Mouse (Mus musculus): ENCODE results near the gene Sgms1. TPM values are rescaled to one million over a fixed set of nuclear protein-coding genes. Genes with fewer than 3 reads are reported as not detected.

The Sgms1 gene
- polyA plus RNA-seq, 1 experiment = 243 TPM

DNA sequence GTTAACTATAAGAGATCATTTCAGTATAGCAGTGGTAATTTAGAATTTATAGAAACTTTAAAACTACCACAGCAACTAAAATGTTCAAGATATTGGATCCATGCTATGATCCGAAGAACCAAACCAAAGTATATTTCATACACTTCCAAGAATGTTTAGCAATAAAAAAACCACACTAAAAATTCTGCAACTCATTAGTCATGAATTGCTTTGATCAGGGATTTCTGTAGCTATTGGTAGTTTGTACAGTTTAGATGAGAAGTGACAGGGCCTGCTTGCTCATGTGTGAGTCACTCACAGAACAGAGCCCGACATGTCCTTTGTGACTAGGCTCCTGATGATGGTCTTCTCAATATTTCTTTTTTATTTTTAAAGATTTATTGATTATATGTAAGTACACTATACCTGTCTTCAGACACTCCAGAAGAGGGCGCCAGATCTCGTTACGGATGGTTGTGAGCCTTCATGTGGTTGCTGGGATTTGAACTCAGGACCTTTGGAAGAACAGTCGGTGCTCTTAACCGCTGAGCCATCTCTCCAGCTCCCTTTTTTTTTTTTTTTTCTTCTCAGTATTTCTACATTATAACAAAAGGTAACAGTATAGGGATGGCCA lies 190.9 kb downstream of the Sgms1 start:
- Histone ChIP-seq H3K27ac (ENCODE audit: control insufficient read depth, insufficient read depth, low read depth, low read length) (no peak overlapping the region), H3K4me1 (ENCODE audit: control insufficient read depth, insufficient read depth, low read length) (no peaks in the 10 kb centered on the region; the same call in 1 of the 2 replicates), H3K4me3 (ENCODE audit: control insufficient read depth, low read depth, low read length) (no peak overlapping the region), H3K27me3 (ENCODE audit: control insufficient read depth, insufficient read depth, low read length) (no peaks in the 10 kb centered on the region), H3K36me3 (ENCODE audit: control insufficient read depth, insufficient read depth, low read length) (no peaks in the 10 kb centered on the region)
- TF ChIP-seq CTCF (IDR thresholded peaks at IDR 0.05; ENCODE audit: control insufficient read depth, insufficient read depth, insufficient replicate concordance, low read depth, low read length) = no peak
- TF ChIP-seq POLR2A (IDR thresholded peaks at IDR 0.05; ENCODE audit: control insufficient read depth, low read depth, low read length) = no peak

DNA sequence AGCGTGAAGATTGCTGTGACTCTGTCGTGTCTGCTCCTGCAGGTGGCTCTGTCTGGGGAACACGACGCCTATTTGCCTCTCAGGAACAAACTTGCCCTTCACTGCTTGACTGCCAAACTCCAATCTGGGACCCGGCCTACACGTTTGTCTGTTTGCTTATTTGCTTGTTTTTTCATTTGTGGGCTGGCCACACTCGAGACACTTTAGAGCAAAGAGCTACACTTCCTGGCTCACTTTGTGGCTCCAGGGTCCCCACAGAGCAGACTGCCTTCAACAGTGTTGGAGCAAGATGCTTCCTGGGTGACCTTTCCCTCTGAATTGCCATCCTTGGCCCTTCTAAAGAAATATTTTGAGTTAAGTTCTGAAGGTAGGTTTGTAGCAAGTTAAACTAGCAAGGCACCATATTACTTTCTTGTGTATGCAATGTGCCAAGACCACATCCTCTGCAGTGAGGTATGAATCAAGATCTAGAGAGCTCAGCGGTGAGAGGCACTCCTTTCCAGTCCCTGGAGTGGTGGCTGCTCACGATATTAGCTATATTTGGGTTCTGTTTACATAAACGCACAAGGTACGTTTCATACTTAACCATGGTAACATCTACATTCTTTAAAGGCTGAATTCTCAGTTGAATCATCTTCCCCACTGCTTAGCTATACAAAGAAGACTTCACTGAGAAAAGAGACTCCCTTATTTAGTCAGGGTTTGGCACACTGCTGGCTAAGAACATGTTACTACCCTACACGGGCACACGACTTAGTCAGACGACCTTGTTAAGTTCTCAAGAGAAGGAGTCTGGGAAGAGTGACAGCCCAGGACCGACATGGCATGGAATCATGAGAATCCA lies 192.3 kb downstream of the Sgms1 start:
- H3K4me3 ChIP-seq (ENCODE audit: control insufficient read depth, low read depth, low read length) = no peak overlapping the region
- H3K27me3 ChIP-seq (ENCODE audit: control insufficient read depth, insufficient read depth, low read length) = no peaks in the 10 kb centered on the region
- H3K27ac ChIP-seq (ENCODE audit: control insufficient read depth, insufficient read depth, low read depth, low read length) = peak overlapping the region; percentile 27; the same call in 1 of the 2 replicates
- TF ChIP-seq CTCF (IDR thresholded peaks at IDR 0.05; ENCODE audit: control insufficient read depth, insufficient read depth, insufficient replicate concordance, low read depth, low read length) (no peak), POLR2A (IDR thresholded peaks at IDR 0.05; ENCODE audit: control insufficient read depth, low read depth, low read length) (no peak)
- H3K4me1 ChIP-seq (ENCODE audit: control insufficient read depth, insufficient read depth, low read length) = no peaks in the 10 kb centered on the region; the same call in 1 of the 2 replicates
- H3K36me3 ChIP-seq (ENCODE audit: control insufficient read depth, insufficient read depth, low read length) = no peaks in the 10 kb centered on the region

DNA sequence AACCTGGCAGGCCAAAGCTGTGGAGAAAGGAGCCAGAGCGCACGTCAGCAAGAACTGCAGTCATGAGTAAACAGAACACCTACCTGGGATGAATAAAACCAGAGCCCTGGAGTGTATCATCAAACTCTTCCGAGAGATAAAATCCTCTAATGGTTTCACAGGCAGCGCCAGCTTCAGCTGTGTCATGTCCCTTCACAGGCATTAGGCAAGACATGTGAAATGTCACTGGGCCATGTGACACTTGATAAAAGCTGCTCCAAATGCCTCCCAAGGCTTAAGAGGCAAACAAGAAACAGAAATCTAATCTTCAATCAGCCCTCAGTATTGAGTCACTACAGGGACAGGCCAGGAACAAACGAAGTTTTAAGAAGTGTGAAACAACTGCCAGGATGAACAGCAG lies 193.3 kb downstream of the Sgms1 start:
- Histone ChIP-seq H3K4me3 (ENCODE audit: control insufficient read depth, low read depth, low read length) (no peak overlapping the region), H3K36me3 (ENCODE audit: control insufficient read depth, insufficient read depth, low read length) (no peaks in the 10 kb centered on the region), H3K27me3 (ENCODE audit: control insufficient read depth, insufficient read depth, low read length) (no peaks in the 10 kb centered on the region), H3K4me1 (ENCODE audit: control insufficient read depth, insufficient read depth, low read length) (no peaks in the 10 kb centered on the region; the same call in 1 of the 2 replicates), H3K27ac (ENCODE audit: control insufficient read depth, insufficient read depth, low read depth, low read length) (no peak overlapping the region)
- TF ChIP-seq POLR2A (IDR thresholded peaks at IDR 0.05; ENCODE audit: control insufficient read depth, low read depth, low read length) (no peak), CTCF (IDR thresholded peaks at IDR 0.05; ENCODE audit: control insufficient read depth, insufficient read depth, insufficient replicate concordance, low read depth, low read length) (no peak)

DNA sequence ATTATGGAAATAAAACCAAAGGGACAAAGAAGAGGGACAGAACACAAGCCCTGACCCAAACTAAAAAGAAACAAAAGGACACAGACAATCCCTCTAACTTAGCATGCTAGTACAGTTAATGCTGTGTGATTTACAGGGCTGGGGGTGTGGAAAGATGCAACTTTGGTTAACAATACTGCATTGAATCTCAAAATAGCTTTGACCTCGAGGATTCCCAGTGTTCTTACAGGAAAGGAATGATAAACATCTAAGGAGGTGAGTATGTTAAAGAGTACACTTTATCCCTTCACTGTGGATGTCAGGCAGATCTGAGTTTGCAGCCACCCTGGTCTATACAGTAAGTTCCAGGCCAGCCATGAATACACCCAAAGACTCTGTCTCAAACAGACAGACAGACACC lies 194.7 kb downstream of the Sgms1 start:
- no peaks in the 10 kb centered on the region for H3K36me3 ChIP-seq (ENCODE audit: control insufficient read depth, insufficient read depth, low read length)
- no peak overlapping the region for H3K4me3 ChIP-seq (ENCODE audit: control insufficient read depth, low read depth, low read length)
- no peak overlapping the region for H3K27ac ChIP-seq (ENCODE audit: control insufficient read depth, insufficient read depth, low read depth, low read length)
- no peaks in the 10 kb centered on the region; the same call in 1 of the 2 replicates for H3K4me1 ChIP-seq (ENCODE audit: control insufficient read depth, insufficient read depth, low read length)
- TF ChIP-seq CTCF (IDR thresholded peaks at IDR 0.05; ENCODE audit: control insufficient read depth, insufficient read depth, insufficient replicate concordance, low read depth, low read length) (no peak), POLR2A (IDR thresholded peaks at IDR 0.05; ENCODE audit: control insufficient read depth, low read depth, low read length) (no peak)
- H3K27me3 ChIP-seq (ENCODE audit: control insufficient read depth, insufficient read depth, low read length) = no peaks in the 10 kb centered on the region

DNA sequence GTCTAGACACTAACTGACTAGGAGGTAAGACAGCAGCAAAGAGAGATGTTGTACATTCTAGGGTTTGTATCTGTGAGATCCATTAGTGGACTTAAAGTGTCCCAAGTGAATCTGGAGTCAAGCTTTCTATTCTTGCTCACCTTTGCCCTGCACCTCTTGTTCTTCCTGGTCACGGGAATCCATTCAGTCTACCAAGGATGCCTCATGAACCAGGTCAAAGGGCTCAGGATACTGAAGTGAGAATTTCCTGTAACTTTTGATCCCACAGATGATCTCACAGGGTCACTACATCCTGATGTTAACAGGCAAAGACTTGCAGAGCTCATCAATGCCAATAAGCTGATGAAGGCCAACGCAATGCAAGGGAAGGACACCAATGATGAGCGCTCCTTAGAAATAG lies 195.4 kb downstream of the Sgms1 start:
- TF ChIP-seq CTCF (IDR thresholded peaks at IDR 0.05; ENCODE audit: control insufficient read depth, insufficient read depth, insufficient replicate concordance, low read depth, low read length) = no peak
- TF ChIP-seq POLR2A (IDR thresholded peaks at IDR 0.05; ENCODE audit: control insufficient read depth, low read depth, low read length) = no peak
- no peaks in the 10 kb centered on the region; the same call in 1 of the 2 replicates for H3K4me1 ChIP-seq (ENCODE audit: control insufficient read depth, insufficient read depth, low read length)
- H3K27me3 ChIP-seq (ENCODE audit: control insufficient read depth, insufficient read depth, low read length) = no peaks in the 10 kb centered on the region
- H3K4me3 ChIP-seq (ENCODE audit: control insufficient read depth, low read depth, low read length) = no peak overlapping the region
- no peak overlapping the region for H3K27ac ChIP-seq (ENCODE audit: control insufficient read depth, insufficient read depth, low read depth, low read length)
- H3K36me3 ChIP-seq (ENCODE audit: control insufficient read depth, insufficient read depth, low read length) = no peaks in the 10 kb centered on the region

DNA sequence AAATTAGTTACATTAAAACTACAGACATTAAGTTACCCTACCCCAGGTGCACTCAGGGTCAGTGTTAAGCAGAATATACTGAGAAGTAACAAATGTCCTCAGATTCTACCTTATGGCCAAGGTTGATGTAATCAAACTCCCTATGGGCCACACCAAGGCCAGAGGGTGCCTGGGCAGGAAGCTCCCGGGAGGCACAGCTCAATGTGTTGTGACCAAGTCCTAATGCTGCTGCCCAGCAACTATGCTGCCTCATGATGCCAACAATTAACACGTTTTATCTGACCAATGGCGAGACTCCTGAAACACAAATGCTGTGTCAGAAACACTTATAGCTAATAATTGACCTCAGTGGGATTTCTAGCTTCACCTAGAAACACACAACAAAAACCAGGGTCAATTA lies 197.9 kb downstream of the Sgms1 start:
- no peaks in the 10 kb centered on the region; the same call in 1 of the 2 replicates for H3K4me1 ChIP-seq (ENCODE audit: control insufficient read depth, insufficient read depth, low read length)
- TF ChIP-seq POLR2A (IDR thresholded peaks at IDR 0.05; ENCODE audit: control insufficient read depth, low read depth, low read length) (no peak), CTCF (IDR thresholded peaks at IDR 0.05; ENCODE audit: control insufficient read depth, insufficient read depth, insufficient replicate concordance, low read depth, low read length) (no peak)
- no peaks in the 10 kb centered on the region for H3K36me3 ChIP-seq (ENCODE audit: control insufficient read depth, insufficient read depth, low read length)
- no peak overlapping the region for H3K27ac ChIP-seq (ENCODE audit: control insufficient read depth, insufficient read depth, low read depth, low read length)
- H3K27me3 ChIP-seq (ENCODE audit: control insufficient read depth, insufficient read depth, low read length) = no peaks in the 10 kb centered on the region
- no peak overlapping the region for H3K4me3 ChIP-seq (ENCODE audit: control insufficient read depth, low read depth, low read length)

DNA sequence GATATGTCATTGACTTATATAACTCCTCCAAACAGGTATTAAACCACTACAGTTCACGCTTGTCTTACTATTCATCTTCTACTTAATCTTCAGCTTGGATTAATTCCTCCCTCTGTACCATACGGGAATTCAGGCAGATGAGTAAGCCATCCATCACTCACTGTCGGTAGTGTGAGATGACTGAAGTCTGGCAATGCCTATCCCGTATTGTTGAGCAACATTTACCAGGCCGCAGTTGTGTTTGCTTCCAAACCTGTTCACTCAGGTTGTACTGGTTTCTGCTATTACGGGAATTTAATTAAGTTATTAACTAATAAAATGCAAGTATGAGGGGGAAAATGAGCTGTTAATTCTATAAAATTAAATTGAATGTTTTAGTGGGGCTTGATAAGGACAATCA lies 199.6 kb downstream of the Sgms1 start:
- H3K27ac ChIP-seq (ENCODE audit: control insufficient read depth, insufficient read depth, low read depth, low read length) = no peak overlapping the region
- no peak for TF ChIP-seq POLR2A (IDR thresholded peaks at IDR 0.05; ENCODE audit: control insufficient read depth, low read depth, low read length)
- no peak for TF ChIP-seq CTCF (IDR thresholded peaks at IDR 0.05; ENCODE audit: control insufficient read depth, insufficient read depth, insufficient replicate concordance, low read depth, low read length)

More for the DNA sequence above, 199.6 kb downstream of the Sgms1 start:
- Histone ChIP-seq H3K27me3 (ENCODE audit: control insufficient read depth, insufficient read depth, low read length) (no peaks in the 10 kb centered on the region), H3K4me1 (ENCODE audit: control insufficient read depth, insufficient read depth, low read length) (no peaks in the 10 kb centered on the region; the same call in 1 of the 2 replicates), H3K4me3 (ENCODE audit: control insufficient read depth, low read depth, low read length) (no peak overlapping the region), H3K36me3 (ENCODE audit: control insufficient read depth, insufficient read depth, low read length) (no peaks in the 10 kb centered on the region)

All from testis, adult 2 months (tissue).